Mouse (Mus musculus): ENCODE measurements around the gene 5730596B20Rik.

DNA sequence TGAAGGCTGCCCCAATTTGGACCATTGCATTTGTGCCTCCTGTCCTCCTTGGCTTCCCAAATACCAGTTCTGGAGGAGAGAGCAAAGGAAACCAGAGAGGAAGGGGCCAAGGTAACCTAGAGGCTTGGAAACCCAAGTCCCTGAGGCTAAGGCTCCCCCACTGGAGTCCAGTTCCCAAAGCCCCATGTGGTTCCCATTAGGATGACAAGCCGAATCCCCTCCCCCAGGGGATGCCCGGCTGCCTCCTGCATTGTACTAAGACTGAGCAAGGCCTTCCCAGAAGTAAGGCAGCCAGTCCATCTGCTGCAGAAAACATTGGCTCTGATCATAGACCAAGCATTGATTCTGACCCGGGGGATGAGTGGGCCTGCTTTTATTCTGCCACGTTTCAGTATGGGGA lies 6.0 kb upstream of the 5730596B20Rik start:
- TF ChIP-seq CTCF (conservative IDR thresholded peaks at IDR 0.05; ENCODE audit: low read length): no peak
- TF ChIP-seq NANOG (IDR thresholded peaks at IDR 0.05; ENCODE audit: borderline replicate concordance, low read length): no peak
